24 mouse cellular contexts compared by ENCODE assay signal in genomic region chr16:4855046-4855650, GRCm38 (mm10). TPM values are rescaled to one million over a fixed set of nuclear protein-coding genes. Genes with fewer than 3 reads are reported as not detected.
"Had no signal": no experiment of that assay in that cellular context is flagged by ENCODE, and none has a peak within 500 bp of the region (broad histone marks: within the 10 kb centered on the region; RNA-seq: fewer than 3 reads in every experiment).

No protein-coding gene starts in this region.

- DNase-seq: kidney, adult 2 months; kidney, postnatal 10 days; kidney, postnatal 36 days; layer of hippocampus, postnatal 36 days; liver, postnatal 0 days; lung, embryonic 14.5 days; lung, postnatal 36 days; right cerebral cortex, postnatal 4 days; thymus, adult 18-20 months; thymus, postnatal 36 days had no signal

- H3K27me3 ChIP-seq: midbrain, embryonic 13.5 days; stomach, embryonic 15.5 days had no signal

- H3K27ac ChIP-seq: left cerebral cortex, adult 2 months; liver, embryonic 14.5 days; midbrain, embryonic 10.5 days; midbrain, embryonic 13.5 days; stomach, embryonic 15.5 days had no signal

- H3K9ac ChIP-seq: liver, embryonic 14.5 days; liver, postnatal 0 days; lung, embryonic 14.5 days; midbrain, embryonic 13.5 days; stomach, embryonic 15.5 days had no signal

- H3K4me3 ChIP-seq: left cerebral cortex, adult 2 months; megakaryocyte, embryonic 14.5 days; midbrain, embryonic 10.5 days; midbrain, embryonic 13.5 days; stomach, embryonic 15.5 days had no signal

- ATAC-seq: liver, postnatal 0 days; lung, postnatal 0 days; midbrain, embryonic 13.5 days; midbrain, embryonic 16.5 days had no signal

- H3K36me3 ChIP-seq: midbrain, embryonic 10.5 days; midbrain, embryonic 13.5 days; stomach, embryonic 15.5 days had no signal

- H3K9me3 ChIP-seq: megakaryocyte, embryonic 14.5 days; midbrain, embryonic 10.5 days; midbrain, embryonic 13.5 days; stomach, embryonic 15.5 days had no signal

- H3K4me2 ChIP-seq: lung, embryonic 14.5 days; midbrain, embryonic 13.5 days; stomach, embryonic 15.5 days had no signal

- H3K4me1 ChIP-seq: megakaryocyte, embryonic 14.5 days; midbrain, embryonic 10.5 days; midbrain, embryonic 13.5 days had no signal

RNA-seq across cellular contexts. Expression of gene 4930562C15Rik, which starts 19.9 kb away (rescaled TPM):
- total RNA-seq: layer of hippocampus, adult 8-10 months; layer of hippocampus, postnatal 10 days; layer of hippocampus, postnatal 36 days; left cerebral cortex, adult 2 months; left cerebral cortex, postnatal 10 days; left cerebral cortex, postnatal 36 days; liver, adult 2 months had no signal
- polyA plus RNA-seq: kidney, adult 2 months; liver, adult 2 months; liver, embryonic 14.5 days; liver, postnatal 0 days; urinary bladder, adult 2 months had no signal
